Mouse (Mus musculus) heart, embryonic 12.5 days (tissue): ENCODE measurements around the gene Srsf3. TPM values are rescaled to one million over a fixed set of nuclear protein-coding genes. Genes with fewer than 3 reads are reported as not detected.
"Not testable (repeated sequence)": the region's sequence is repeated elsewhere in the genome, so short reads cannot be mapped to it uniquely, and the experiment has no call there.

Source experiments
- ATAC-seq: fragments of 200-750 bp; cut with Nextera tagmentation; 2 replicates; pipeline ENCODE4 v1.8.0; 2017; ENCODE audit warnings: moderate TSS enrichment, moderate library complexity; ENCODE audit not compliant: insufficient number of reproducible peaks, low FRiP score
- H3K27ac ChIP-seq: fragments of 300-500 bp; sonication (generic); 2 replicates; pipeline ENCODE4 v1.5.1; 2016; ENCODE audit warnings: mild to moderate bottlenecking, moderate library complexity; ENCODE audit not compliant: poor library complexity, severe bottlenecking
- H3K27me3 ChIP-seq: fragments of 300-500 bp; sonication (generic); replicated peaks from 2 replicates; pipeline ENCODE4 v1.6.1; 2016; ENCODE audit warnings: mild to moderate bottlenecking, moderate library complexity
- H3K36me3 ChIP-seq: fragments of 300-500 bp; sonication (generic); 2 replicates; pipeline ENCODE4 v1.6.1; 2016; ENCODE audit warnings: mild to moderate bottlenecking, moderate library complexity
- H3K4me1 ChIP-seq: fragments of 300-500 bp; sonication (generic); replicated peaks from 2 replicates; pipeline ENCODE4 v1.6.1; 2016; ENCODE audit warnings: mild to moderate bottlenecking
- H3K4me2 ChIP-seq: fragments of 300-500 bp; sonication (generic); 2 replicates; pipeline ENCODE4 v1.6.1; 2016; ENCODE audit warnings: mild to moderate bottlenecking, moderate library complexity
- H3K4me3 ChIP-seq: fragments of 300-500 bp; sonication (generic); 2 replicates; pipeline ENCODE4 v1.5.1; 2016; ENCODE audit warnings: mild to moderate bottlenecking
- H3K9ac ChIP-seq: fragments of 300-500 bp; sonication (generic); 2 replicates; pipeline ENCODE4 v1.6.1; 2016; ENCODE audit warnings: mild to moderate bottlenecking, moderate library complexity
- H3K9me3 ChIP-seq: fragments of 300-500 bp; sonication (generic); replicated peaks from 2 replicates; pipeline ENCODE4 v1.6.1; 2016; ENCODE audit warnings: mild to moderate bottlenecking, moderate library complexity
- WGBS: fragments of 180-500 bp; shearing (Covaris S2); methylation state at CpG from one replicate; pipeline ENCODE4 v1.1.7; 2016; 5-methylcytosine and 5-hydroxymethylcytosine counted together
- polyA plus RNA-seq: library from polyadenylated mRNA; unstranded; fragments of >200 nt; fragmentation: Nextera tagmentation; extraction: Ambion mirVana; gene quantifications from 2 replicates; pipeline ENCODE4 v1.2.1, GENCODE M21; 2016

Gene Srsf3
- polyA plus RNA-seq, 1 experiment from 2014 or later: 406 TPM

- no peak overlapping the region for H3K4me2 ChIP-seq
- no peaks in the 10 kb centered on the region for H3K27me3 ChIP-seq
- ATAC-seq: no peak
- WGBS: 86% methylated on average over 3 of the region's 3 CpGs
- H3K36me3 ChIP-seq: no peaks in the 10 kb centered on the region
- no peak overlapping the region for H3K27ac ChIP-seq
- H3K9ac ChIP-seq: no peak overlapping the region
- no peaks in the 10 kb centered on the region for H3K9me3 ChIP-seq
- no peak overlapping the region for H3K4me3 ChIP-seq
- H3K4me1 ChIP-seq: peaks cover 46% of the 10 kb centered on the region
Observed at GRCm38 (mm10) chr17:29065971-29066370, 33.5 kb downstream of the Srsf3 start.

- H3K27me3 ChIP-seq, H3K4me2 ChIP-seq: not testable (repeated sequence)
- WGBS: 60% methylated on average over 3 of the region's 3 CpGs
Observed at GRCm38 (mm10) chr17:29067416-29067815, 35.0 kb downstream of the Srsf3 start.

GRCm38 (mm10) chr17:29067847-29068246 is 35.4 kb downstream of the Srsf3 start:
- peaks cover 38% of the 10 kb centered on the region for H3K4me1 ChIP-seq
- no peaks in the 10 kb centered on the region for H3K27me3 ChIP-seq
- no peak overlapping the region for H3K4me3 ChIP-seq
- ATAC-seq: no peak
- H3K9me3 ChIP-seq: no peaks in the 10 kb centered on the region
- H3K27ac ChIP-seq: no peak overlapping the region
- no peak overlapping the region for H3K4me2 ChIP-seq
- no peak overlapping the region for H3K9ac ChIP-seq
- WGBS: 55% methylated on average over 5 of the region's 5 CpGs
- H3K36me3 ChIP-seq: no peaks in the 10 kb centered on the region

More at GRCm38 (mm10) chr17:29067416-29067815, 35.0 kb downstream of the Srsf3 start:
- H3K4me3 ChIP-seq, H3K9me3 ChIP-seq, H3K36me3 ChIP-seq, ATAC-seq, H3K27ac ChIP-seq, H3K9ac ChIP-seq: not testable (repeated sequence)
- peaks cover 38% of the 10 kb centered on the region for H3K4me1 ChIP-seq

- Histone ChIP-seq H3K27ac (peak overlapping the region; percentile 35), H3K4me2 (no peak overlapping the region), H3K36me3 (no peaks in the 10 kb centered on the region), H3K9ac (no peak overlapping the region), H3K4me3 (no peak overlapping the region), H3K9me3 (no peaks in the 10 kb centered on the region), H3K4me1 (peaks cover 36% of the 10 kb centered on the region), H3K27me3 (no peaks in the 10 kb centered on the region)
- 54% methylated on average over 10 of the region's 10 CpGs for WGBS
- 0 out of 2 replicates have a peak, but pooled peaks have one; percentile 33 for ATAC-seq
Observed at GRCm38 (mm10) chr17:29069063-29069462, 36.6 kb downstream of the Srsf3 start.

- Histone ChIP-seq H3K4me2 (no peak overlapping the region), H3K9ac (no peak overlapping the region), H3K4me3 (no peak overlapping the region), H3K9me3 (no peaks in the 10 kb centered on the region), H3K27me3 (no peaks in the 10 kb centered on the region), H3K27ac (no peak overlapping the region), H3K4me1 (peaks cover 37% of the 10 kb centered on the region), H3K36me3 (no peaks in the 10 kb centered on the region)
- 74% methylated on average over 5 of the region's 5 CpGs for WGBS
- ATAC-seq: no peak
Observed at GRCm38 (mm10) chr17:29071820-29072219, 39.4 kb downstream of the Srsf3 start.

- Histone ChIP-seq H3K9ac (peak overlapping the region; percentile 54), H3K4me2 (peak overlapping the region; percentile 59), H3K27ac (peak overlapping the region; percentile 84)
Observed at GRCm38 (mm10) chr17:29072701-29073307, 40.4 kb downstream of the Srsf3 start.

GRCm38 (mm10) chr17:29073313-29073712 is 40.9 kb downstream of the Srsf3 start:
- Histone ChIP-seq H3K9ac (peak overlapping the region; percentile 54), H3K4me1 (peaks cover 45% of the 10 kb centered on the region), H3K4me3 (no peak overlapping the region), H3K27me3 (no peaks in the 10 kb centered on the region), H3K36me3 (no peaks in the 10 kb centered on the region), H3K9me3 (no peaks in the 10 kb centered on the region), H3K27ac (peak overlapping the region; percentile 84), H3K4me2 (peak overlapping the region; percentile 59)
- WGBS: 35% methylated on average over 5 of the region's 5 CpGs
- no peak for ATAC-seq

More at GRCm38 (mm10) chr17:29072701-29073307, 40.4 kb downstream of the Srsf3 start:
- Histone ChIP-seq H3K36me3 (no peaks in the 10 kb centered on the region), H3K27me3 (no peaks in the 10 kb centered on the region), H3K4me1 (peaks cover 42% of the 10 kb centered on the region), H3K9me3 (no peaks in the 10 kb centered on the region), H3K4me3 (no peak overlapping the region)
- 20% methylated on average over 11 of the region's 11 CpGs for WGBS
- no peak for ATAC-seq

- Histone ChIP-seq H3K4me2 (no peak overlapping the region), H3K36me3 (no peaks in the 10 kb centered on the region), H3K9me3 (no peaks in the 10 kb centered on the region), H3K27ac (no peak overlapping the region), H3K4me1 (peaks cover 44% of the 10 kb centered on the region), H3K27me3 (no peaks in the 10 kb centered on the region), H3K4me3 (no peak overlapping the region), H3K9ac (no peak overlapping the region)
- no peak for ATAC-seq
- 62% methylated on average over 13 of the region's 13 CpGs for WGBS
Observed at GRCm38 (mm10) chr17:29074085-29074484, 41.7 kb downstream of the Srsf3 start.

- Histone ChIP-seq H3K9me3 (no peaks in the 10 kb centered on the region), H3K27me3 (peaks cover 6% of the 10 kb centered on the region), H3K4me3 (no peak overlapping the region), H3K9ac (no peak overlapping the region), H3K36me3 (no peaks in the 10 kb centered on the region), H3K4me2 (no peak overlapping the region), H3K27ac (no peak overlapping the region), H3K4me1 (peaks cover 53% of the 10 kb centered on the region)
- no peak for ATAC-seq
- 79% methylated on average over 8 of the region's 8 CpGs for WGBS
Observed at GRCm38 (mm10) chr17:29076235-29076634, 43.8 kb downstream of the Srsf3 start.

GRCm38 (mm10) chr17:29077786-29078509 is 45.5 kb downstream of the Srsf3 start:
- H3K9me3 ChIP-seq: no peaks in the 10 kb centered on the region
- H3K4me3 ChIP-seq: peak overlapping the region; percentile 41
- H3K9ac ChIP-seq: peak overlapping the region; percentile 52
- H3K27ac ChIP-seq: peak overlapping the region; percentile 57; the same call in 1 of the 2 replicates
- H3K27me3 ChIP-seq: peaks cover 18% of the 10 kb centered on the region
- peaks cover 47% of the 10 kb centered on the region for H3K4me1 ChIP-seq
- no peak for ATAC-seq
- 18% methylated on average over 14 of the region's 14 CpGs for WGBS
- H3K36me3 ChIP-seq: no peaks in the 10 kb centered on the region
- peak overlapping the region; percentile 63 for H3K4me2 ChIP-seq

GRCm38 (mm10) chr17:29078519-29079383 is 46.3 kb downstream of the Srsf3 start:
- H3K27ac ChIP-seq: peak overlapping the region; percentile 57
- peak overlapping the region; percentile 52 for H3K9ac ChIP-seq
- H3K4me3 ChIP-seq: peak overlapping the region; percentile 41
- peaks cover 18% of the 10 kb centered on the region for H3K27me3 ChIP-seq
- H3K4me2 ChIP-seq: peak overlapping the region; percentile 63
- peaks cover 39% of the 10 kb centered on the region for H3K4me1 ChIP-seq
- H3K9me3 ChIP-seq: no peaks in the 10 kb centered on the region
- 6% methylated on average over 25 of the region's 25 CpGs for WGBS
- no peaks in the 10 kb centered on the region for H3K36me3 ChIP-seq
- ATAC-seq: peak; percentile 61; the same call in 1 of the 2 replicates
